Mouse (Mus musculus) 3134 (cell line): Measurements from ENCODE around the gene Scn1b.

Source experiments
- DNase-seq: peaks from one replicate; pipeline ENCODE4 v3.0.0-alpha.2; 2011; ENCODE audit warnings: low spot score; ENCODE audit not compliant: insufficient read length; ENCODE audit errors: extremely low read depth

The Scn1b gene

DNA sequence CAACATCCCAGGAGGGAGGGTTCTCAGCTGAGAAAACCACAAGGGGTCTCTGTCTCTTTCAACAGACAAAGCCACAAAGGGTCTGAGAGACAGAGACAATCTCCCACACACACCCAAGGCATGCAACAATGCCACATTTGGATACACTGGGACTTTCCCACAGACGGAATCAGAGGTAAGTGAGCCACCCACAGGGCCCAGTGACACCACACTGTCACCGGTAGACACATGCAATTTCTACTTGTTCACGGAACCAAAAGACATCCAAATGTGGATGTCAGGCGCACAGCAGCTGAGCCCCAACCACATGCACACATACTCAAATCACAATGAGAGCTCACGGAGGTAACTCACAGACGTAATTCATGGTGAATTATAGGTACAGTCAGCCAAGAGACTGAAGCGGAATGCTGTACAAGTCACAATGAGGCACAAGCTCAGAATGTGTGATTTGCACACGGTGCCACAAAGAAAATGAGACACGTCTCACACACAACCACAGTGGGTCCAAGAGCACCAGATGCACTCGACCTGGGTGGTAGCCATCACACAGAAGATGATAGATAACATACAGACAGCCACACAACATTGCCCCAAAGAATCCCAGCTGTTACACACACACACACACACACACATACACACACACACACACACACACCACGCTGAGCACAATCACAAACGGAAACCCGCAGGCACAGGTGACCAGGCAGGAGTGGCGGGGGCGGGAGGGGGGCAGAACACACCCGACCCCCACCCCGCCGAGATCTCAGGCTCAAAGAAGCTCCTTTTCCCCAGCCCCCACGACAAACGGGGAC is 23.2 kb upstream of the Scn1b start:
- DNase-seq: no peak

DNA sequence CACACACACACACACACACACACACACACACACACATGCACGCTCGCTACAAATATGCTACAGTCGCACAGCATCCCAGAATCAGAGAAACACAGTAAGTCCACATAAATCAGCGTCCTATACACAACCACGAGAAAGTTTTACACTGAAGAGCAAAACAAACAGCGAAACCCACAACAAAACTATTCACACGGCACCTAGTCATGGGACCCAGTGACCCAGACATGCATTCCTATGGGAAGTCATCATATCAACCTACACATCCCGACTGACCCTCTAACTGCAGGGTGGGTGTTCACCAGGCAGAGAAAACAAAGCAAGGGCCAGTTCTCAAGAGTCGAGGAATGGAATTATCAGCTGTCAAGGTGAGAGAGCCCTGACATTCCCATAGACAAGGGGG is 22.5 kb upstream of the Scn1b start:
- DNase-seq: no peak

DNA sequence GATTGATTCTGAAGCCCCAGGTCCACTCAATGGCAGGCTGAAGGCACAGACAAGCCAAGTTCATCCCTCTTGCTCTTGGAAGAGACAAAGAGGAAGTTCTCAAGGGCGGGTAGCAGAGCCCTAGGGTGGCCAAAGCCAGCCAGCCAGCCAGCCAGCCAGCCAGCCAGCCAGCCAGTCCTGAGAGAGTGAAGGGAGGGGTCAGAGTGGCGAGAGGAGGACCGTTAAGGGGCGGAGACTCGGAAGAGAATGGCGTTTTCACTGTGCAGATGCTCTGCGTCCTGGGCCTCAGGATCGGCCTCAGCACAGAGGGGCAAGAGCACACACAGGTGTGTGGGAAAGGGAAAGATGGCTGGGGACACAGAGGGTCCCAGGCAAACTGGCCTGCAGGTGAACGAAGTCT is 22.0 kb upstream of the Scn1b start:
- DNase-seq: peak; percentile 62

DNA sequence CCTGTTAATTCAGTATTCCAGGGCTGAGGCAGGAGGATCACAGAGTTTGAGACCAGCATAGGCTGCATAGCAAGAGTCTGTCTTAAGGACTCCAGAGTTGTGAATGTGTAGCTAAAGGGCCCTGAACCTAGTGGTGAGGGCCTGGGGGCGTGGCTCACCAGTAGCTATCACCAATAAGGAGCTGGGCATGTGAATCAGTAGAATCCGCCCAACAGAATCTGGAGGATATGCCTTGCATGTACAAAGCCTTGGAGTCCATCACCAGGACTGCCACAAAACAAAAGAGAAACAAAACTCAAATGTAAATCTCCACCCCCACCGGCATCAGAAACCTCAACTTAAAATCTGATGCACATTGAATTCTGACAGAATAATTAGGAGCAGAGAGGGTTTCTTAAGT is 21.3 kb upstream of the Scn1b start:
- no peak for DNase-seq

DNA sequence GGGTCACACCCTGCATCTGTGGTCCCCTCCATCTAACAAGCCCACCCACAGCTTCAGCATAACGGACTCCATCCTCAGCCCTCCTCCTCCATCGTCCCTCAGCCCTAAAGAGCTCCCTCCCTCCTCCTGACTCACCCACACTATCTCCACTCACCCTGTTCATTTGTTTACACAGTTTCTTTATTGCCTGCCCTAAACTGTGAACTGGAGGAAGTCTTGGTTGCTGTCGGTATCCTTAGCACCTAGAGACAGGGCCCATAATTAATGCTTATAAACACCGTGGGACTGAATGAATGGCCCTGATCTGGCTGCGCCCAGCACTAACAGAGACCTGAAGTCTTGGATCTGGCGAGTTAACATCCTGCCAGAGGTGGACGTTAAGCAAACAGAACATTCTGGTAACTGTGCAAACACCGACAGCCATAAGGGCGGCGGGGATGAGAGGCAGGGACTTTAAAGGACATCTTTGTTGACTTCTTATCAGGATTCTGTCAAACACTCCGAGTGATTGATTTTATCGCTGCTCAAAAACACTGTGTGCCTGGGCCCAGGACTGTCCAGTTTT is 18.9 kb upstream of the Scn1b start:
- DNase-seq: no peak

DNA sequence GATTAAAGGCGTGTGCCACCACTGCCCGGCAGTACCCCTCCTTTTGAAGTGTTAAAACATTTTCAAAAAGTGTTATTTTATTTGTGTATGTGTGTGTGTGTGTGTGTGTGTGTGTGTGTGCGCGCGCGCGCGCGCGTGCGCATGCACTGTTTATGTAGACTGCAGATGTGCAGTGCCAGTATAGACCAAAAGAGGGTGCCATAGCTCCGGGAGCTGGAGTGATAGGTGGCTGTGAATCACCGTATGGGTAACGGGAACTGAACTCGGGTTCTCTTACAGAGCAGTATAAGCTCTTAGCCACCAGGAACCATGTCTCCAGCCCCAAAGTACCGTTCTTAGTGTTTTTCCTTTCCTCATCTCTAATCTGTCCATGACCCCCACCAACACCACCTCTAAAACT is 18.1 kb upstream of the Scn1b start:
- DNase-seq: no peak

DNA sequence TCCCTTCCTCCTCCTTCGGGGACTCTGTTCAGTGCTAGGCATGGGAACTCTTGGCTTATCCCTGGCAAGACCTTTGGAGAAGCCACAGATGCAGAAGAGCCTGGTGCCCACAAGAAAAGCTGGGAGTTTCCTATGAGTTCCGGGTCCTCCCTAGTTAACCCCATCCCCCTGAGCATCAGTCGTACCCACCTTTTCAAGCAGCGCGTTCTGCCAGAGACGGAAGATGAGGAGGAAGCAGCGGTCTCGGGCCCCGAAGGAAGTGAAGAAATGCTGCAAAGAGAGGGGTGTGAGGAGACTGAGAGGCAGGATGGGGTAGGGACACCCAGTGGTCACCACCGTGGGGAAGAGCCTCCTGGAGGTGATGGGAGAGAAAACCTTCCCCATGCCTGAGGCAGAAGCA is 14.1 kb upstream of the Scn1b start:
- DNase-seq: no peak

DNA sequence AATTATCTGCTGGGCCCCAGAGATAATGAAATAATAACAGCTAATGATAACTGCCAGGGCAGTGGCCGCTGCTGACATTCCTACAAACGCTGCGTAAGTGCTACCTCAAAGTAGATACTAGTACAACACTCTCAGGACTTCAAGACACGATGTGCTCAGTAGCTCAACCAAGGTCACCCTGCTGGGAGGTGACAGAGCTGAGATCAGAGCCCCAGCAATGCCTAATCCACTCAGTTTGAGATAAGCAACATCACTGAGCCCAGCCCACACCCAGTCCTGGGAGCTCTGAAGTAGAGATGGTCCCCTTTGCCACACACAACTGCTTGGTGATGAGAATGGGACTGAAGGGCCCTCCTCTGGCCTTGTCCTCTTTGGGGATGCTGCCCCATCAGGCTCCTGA is 13.5 kb upstream of the Scn1b start:
- no peak for DNase-seq

DNA sequence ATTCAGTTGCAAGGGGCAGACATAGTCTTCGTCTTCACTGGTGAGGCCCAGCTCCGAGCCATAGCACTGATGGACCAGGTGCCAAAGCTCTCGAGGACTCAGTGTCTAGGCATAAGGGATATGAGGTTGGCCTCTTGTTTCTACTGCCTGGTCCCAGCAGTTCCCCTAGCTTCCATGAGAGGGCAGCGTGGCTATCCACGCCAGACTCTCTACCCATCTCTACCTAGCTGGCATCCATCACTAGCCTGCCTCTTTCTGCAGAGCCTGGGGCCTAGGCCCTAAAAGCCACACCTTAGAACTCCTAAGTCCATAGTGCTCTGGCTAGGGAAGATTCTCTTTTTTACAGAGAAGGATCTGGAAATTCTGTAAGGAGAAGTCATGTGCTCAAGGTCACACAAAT is 13.0 kb upstream of the Scn1b start:
- DNase-seq: no peak

DNA sequence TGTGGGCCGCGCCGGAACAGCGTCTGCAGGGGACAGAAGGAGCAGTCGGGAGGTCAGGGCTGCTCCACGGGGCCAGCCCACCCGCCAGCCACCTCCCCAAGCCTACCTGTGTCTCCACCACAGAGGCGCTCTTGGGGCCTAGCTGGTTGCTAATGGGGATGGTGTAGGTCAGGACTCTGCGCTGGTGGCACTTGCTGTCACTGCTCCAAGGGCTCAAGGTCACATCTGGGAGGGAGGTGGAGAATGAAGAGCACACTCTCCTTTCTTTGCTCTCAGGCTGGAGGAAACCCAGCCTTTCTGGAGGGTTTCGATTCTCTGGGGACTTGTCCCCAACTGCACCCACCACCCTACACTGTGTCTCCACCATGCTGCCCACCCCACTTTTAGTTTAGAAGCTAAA is 8.9 kb upstream of the Scn1b start:
- no peak for DNase-seq

DNA sequence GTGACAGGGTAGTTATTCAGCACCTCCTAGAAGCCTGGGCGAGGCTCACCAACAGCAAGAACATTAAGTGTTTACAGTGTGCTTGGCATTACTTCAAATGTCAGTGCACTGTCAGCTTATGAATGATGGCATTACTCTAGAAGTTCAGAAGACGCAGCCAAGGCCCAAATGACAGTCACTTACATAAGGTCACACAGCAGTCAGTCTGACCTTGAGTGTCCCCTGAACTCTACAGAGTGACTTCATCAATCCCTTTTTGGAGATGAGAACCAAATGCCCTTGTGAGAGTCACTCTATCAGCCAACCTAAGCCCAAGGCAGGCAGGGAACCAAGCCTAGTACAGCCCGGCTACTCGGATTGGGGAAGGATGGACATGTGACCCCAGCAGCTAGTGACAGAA is 5.1 kb upstream of the Scn1b start:
- no peak for DNase-seq

DNA sequence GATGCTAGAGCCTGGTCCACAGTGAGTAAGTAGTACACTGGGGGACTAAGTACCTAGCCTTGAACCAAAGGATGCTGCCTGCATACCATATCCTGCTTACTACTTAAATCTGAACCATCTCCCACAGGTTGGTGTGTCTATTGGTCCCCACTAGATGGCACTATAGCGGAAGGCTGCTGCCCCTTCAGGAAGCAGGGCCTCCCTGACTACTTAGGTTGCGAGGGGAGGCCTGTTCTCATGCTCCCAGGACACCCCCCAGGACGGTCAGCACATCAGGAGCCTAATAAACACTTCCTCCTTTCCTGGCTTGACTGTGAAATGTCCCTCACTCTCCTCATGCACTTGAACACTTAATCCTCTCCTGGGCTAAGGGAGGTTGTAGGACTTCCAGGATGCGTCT is 4.0 kb upstream of the Scn1b start:
- no peak for DNase-seq

DNA sequence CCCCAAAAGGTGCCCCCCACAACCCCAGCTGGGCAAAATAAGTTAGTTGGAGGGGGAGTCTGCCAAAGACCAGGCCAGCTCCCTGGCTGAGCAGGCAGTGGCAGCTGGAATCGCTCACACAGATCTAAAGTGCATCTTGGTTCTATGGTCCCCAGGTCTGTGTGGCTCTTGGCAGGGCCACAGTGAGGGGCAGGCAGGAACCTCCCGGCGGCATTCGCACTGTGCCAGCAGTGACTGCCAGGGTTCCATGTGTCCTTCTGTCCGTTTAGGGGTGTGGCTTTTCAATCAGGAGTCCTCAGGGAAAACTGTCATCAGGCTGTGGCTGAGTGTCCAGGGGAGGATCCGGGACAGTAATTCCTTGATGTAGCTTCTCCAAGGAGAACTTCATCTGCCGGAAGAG is 3.4 kb upstream of the Scn1b start:
- no peak for DNase-seq

DNA sequence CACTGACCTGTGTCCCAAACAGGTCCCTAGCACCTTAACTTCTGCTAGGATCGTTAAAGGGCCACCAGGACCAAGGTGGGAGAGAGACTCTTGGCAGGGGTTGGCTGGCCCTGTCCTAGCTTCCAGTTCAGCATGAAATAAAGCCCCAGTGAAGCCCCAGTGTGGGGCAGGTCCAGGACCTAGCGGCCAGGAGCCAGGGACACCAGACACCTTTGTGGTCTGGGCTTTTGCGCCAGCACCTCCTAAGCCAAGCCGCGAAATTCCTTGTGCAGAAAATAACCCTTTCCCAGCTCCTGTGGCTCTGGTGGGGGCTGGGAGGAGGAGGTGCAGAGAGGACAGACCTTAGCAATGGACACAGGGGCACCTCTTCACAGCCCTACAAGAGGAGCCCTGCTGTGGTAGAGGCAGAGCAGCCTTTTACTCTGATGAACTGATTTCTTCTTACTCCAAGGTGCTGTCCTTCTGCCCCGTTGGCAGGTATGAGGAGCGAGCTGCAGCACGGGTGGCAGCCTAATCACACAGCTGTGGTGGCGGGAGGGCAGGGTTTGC is 1.4 kb upstream of the Scn1b start:
- no peak for DNase-seq

DNA sequence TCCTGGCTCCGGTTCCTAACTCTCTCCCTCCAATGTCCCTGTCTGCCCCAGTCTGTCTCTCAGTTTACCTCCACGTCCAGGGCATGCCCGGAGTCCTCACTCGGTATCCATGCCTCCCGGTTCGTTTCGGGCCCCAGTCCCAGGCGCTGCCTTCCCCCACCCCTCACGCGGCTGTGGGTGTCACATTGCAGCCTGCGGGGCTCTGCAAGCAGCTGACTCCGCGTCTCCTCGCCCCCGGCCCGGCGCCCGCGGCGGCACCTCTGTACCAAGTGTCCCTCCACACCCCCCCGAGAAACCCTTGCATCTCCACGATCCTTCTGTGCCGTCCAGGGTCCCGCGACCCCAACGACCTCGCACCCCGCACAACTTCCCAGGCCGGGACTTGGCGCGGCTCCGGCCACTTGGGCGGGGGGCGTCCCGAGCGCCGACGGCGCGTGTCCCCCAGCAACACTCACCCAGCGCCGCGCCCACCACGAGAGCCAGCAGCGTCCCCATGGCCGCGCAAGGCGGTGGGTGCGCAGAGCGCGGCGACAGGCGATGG is 522 bp downstream of the Scn1b start:
- DNase-seq: no peak

DNA sequence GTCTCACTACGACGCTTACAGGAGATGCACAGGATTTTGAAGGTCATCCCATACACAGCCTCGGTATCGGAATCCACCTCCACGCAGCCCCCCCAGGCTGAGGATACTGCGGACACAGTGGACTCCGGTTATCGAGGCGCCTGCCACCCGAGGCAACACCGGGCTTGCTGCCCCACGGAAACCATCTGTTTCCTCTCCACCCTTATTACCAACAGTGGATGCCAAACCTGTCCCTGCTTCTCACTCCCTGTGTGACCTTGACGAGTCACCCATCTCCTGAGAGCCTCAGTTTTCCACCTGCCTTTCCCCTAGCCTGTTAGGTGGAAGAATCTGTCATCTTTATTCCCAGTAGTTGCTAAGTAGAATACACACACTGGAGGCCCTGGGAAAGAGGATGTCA is 1.7 kb downstream of the Scn1b start:
- no peak for DNase-seq

DNA sequence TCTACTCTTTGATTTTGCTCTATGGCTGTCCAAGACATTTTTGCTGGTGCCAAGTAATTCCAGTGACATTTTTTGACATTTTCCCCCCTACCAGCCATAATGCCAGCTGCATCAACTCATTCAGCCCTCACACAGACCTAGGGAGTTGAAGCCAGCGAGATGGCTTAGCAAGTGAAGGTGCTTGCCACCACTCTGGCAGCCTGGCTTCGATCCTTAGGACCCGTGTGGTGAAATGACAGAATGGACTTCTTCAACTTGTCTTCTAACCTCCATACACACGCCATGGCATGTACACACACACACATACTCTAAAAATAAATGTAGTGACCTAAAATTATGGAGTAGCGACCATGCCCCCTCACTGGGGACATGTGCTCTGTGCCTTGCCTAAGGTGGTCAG is 2.4 kb downstream of the Scn1b start:
- no peak for DNase-seq

DNA sequence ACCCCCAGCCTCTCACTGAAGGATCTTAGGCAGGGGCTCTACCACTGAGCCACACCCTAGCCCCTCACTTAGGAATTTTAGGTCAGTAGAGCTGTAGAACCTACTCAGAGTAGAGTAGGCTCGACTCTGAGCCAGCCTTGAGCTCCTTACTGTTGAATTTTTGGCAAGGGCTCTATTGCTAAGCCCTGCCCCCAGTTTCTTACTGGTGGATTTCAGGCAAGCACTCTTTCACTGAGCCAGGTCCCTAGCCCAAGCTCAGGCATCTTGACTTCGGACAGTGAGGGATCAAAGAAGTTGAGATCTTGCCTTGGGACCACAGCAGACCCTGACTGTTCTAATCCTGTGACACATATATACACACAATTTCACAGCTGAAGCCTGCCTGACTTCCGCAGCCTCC is 3.1 kb downstream of the Scn1b start:
- no peak for DNase-seq

DNA sequence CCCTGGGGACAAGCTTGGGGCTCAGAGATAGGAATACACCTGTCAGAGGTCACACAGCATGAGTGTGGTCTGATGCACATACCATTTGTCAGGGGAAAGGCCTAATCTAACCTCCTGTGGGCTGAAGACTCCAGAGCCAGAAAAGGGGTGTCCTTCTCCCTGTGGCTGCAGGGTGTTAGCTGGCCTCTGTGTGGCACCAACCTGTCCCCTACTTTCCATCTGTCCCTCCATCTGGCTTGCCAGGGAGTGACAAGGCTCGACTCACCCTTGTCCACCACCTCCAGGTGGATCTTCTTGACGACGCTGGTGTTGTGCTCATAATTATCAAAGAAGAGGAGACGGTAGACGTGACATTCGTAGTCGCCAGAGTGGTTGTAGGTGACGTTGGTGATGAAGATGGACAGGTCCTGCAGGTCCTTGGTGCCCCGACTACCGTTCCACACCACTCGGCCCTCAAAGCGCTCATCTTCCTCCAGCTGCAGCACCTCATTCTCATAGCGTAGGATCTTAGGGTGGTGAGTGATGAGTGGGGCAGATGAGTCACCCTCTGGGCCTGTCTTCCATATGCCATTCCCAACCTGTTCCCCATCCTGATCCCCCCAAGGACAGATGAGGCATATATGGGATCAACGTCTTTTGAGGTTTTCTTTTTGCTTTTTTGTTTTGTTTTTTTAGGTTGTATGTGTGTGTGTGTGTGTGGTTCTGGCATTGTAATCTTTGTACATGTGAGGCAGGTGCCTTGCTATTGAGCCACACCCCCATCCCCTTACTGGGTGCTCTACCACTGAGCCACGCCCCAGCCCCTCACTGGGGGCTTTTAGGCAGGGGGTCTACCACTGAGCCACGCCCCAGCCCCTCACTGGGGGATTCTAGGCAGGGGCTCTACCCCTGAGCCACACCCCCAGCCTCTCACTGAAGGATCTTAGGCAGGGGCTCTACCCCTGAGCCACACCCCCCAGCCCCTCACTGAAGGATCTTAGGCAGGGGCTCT is 3.9 kb downstream of the Scn1b start:
- DNase-seq: no peak

DNA sequence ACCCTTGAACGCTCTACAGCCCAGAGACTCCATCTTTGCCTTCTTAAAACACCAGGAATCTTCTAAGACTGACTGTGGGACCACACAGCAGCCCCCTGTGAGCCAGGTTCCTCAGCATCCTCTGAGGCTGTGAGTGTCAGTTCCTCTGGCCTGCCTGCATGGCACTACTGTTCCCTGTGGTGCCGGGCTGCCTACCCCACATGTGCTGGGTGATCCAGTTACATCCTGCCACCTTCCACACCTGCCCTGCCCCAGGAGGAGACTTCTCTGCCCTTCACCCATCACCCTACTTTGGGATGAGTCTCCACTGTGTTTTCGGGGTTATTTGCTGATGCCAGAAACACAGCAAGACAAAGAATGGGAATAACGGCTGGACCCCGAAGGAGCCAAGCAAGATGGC is 7.2 kb downstream of the Scn1b start:
- no peak for DNase-seq

DNA sequence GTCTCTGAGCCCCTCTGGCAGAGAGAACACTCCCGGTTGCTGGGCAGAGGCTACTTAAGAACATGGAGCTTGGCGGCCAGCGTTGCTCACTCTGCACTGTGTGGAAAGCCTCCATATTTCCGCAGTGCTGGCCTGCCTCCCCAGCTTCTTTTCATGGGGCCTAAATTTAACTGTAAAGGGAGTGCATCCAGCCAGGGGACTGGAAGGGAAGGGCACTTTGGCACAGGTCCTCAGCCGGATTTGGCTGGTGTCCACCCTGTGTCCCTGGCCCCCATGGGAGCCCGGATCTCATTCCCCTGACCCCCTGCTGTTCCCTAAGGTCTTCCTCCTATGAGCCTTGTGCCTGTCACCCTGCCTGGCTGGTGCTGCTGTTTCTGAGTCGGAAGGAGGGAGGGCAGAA is 8.3 kb downstream of the Scn1b start:
- no peak for DNase-seq
